Mouse (Mus musculus): ENCODE data around the gene Sez6l2.

- TF ChIP-seq CTCF (conservative IDR thresholded peaks at IDR 0.05; ENCODE audit: insufficient read depth, insufficient read length, low read depth, low read length) (peak; percentile 80), POLR2A (IDR thresholded peaks at IDR 0.05; ENCODE audit: low read depth, low read length) (no peak)
Observed at GRCm38 (mm10) chr7:126963548-126964286, 13.4 kb downstream of the Sez6l2 start.
